Mouse (Mus musculus) testis, adult 2 months (tissue): ENCODE measurements around the gene Tprn. TPM values are rescaled to one million over a fixed set of nuclear protein-coding genes. Genes with fewer than 3 reads are reported as not detected.

ENCODE experiments used
- H3K27ac ChIP-seq: fragments of 200-500 bp; 2 replicates; pipeline ENCODE4 v1.5.1; 2012; ENCODE audit warnings: low read depth, low read length; ENCODE audit not compliant: control insufficient read depth, insufficient read depth
- H3K27me3 ChIP-seq: fragments of 200-500 bp; 2 replicates; pipeline ENCODE4 v1.6.1; 2012; ENCODE audit warnings: mild to moderate bottlenecking, low read length, moderate library complexity; ENCODE audit not compliant: control insufficient read depth, insufficient read depth
- H3K36me3 ChIP-seq: fragments of 200-500 bp; 2 replicates; pipeline ENCODE4 v1.6.1; 2012; ENCODE audit warnings: mild to moderate bottlenecking, low read length; ENCODE audit not compliant: control insufficient read depth, insufficient read depth
- H3K4me1 ChIP-seq: fragments of 200-500 bp; 2 replicates; pipeline ENCODE4 v1.6.1; 2012; ENCODE audit warnings: low read length; ENCODE audit not compliant: control insufficient read depth, insufficient read depth
- H3K4me3 ChIP-seq: fragments of 200-500 bp; 2 replicates; pipeline ENCODE4 v1.5.1; 2012; ENCODE audit warnings: low read depth, mild to moderate bottlenecking, low read length, moderate library complexity, mixed read lengths; ENCODE audit not compliant: control insufficient read depth
- CTCF ChIP-seq: fragments of 200-500 bp; IDR thresholded peaks from 2 replicates; pipeline ENCODE4 v1.5.1; 2012; ENCODE audit warnings: low read depth, mild to moderate bottlenecking, inconsistent platforms, low read length, moderate library complexity; ENCODE audit not compliant: control insufficient read depth, insufficient read depth, insufficient replicate concordance
- POLR2A ChIP-seq: fragments of 200-500 bp; IDR thresholded peaks from 2 replicates; pipeline ENCODE4 v1.6.1; 2012; ENCODE audit warnings: low read depth, mild to moderate bottlenecking, inconsistent platforms, low read length, moderate library complexity; ENCODE audit not compliant: control insufficient read depth
- polyA plus RNA-seq: library from polyadenylated mRNA; depleted of rRNA; stranded (reverse); fragments of >200 nt; gene quantifications from 2 replicates; pipeline ENCODE4 v1.2.3, GENCODE M21; 2012

The Tprn gene
- polyA plus RNA-seq, 1 experiment = 357 TPM

- H3K4me3 ChIP-seq = peak overlapping the region; percentile 76
- H3K27ac ChIP-seq = no peak overlapping the region
- no peak for TF ChIP-seq CTCF
- TF ChIP-seq POLR2A = 0 out of 2 replicates have a peak, but pooled peaks have one; percentile 2
- no peaks in the 10 kb centered on the region for H3K27me3 ChIP-seq
- H3K4me1 ChIP-seq = peaks cover 8% of the 10 kb centered on the region
- H3K36me3 ChIP-seq = no peaks in the 10 kb centered on the region; the same call in 1 of the 2 replicates
These were observed 27.8 kb downstream of the Tprn start for GRCm38 (mm10) chr2:25290101-25290815.

- H3K27ac ChIP-seq = no peak overlapping the region
- H3K4me1 ChIP-seq = peaks cover 8% of the 10 kb centered on the region
- TF ChIP-seq CTCF (no peak), POLR2A (no peak)
- H3K4me3 ChIP-seq = peak overlapping the region; percentile 76
- H3K36me3 ChIP-seq = no peaks in the 10 kb centered on the region
- no peaks in the 10 kb centered on the region for H3K27me3 ChIP-seq
These were observed 28.4 kb downstream of the Tprn start for GRCm38 (mm10) chr2:25290816-25291130.

GRCm38 (mm10) chr2:25291184-25292053 is 29.0 kb downstream of the Tprn start:
- no peak for TF ChIP-seq CTCF
- TF ChIP-seq POLR2A = no peak
- Histone ChIP-seq H3K27ac (no peak overlapping the region), H3K36me3 (no peaks in the 10 kb centered on the region), H3K27me3 (no peaks in the 10 kb centered on the region), H3K4me3 (peak overlapping the region; percentile 76), H3K4me1 (peaks cover 8% of the 10 kb centered on the region)

- TF ChIP-seq POLR2A (no peak), CTCF (no peak)
- Histone ChIP-seq H3K4me3 (peak overlapping the region; percentile 76), H3K27ac (no peak overlapping the region), H3K36me3 (no peaks in the 10 kb centered on the region), H3K4me1 (peaks cover 8% of the 10 kb centered on the region), H3K27me3 (no peaks in the 10 kb centered on the region)
These were observed 29.7 kb downstream of the Tprn start for GRCm38 (mm10) chr2:25292054-25292544.

GRCm38 (mm10) chr2:25292856-25293255 is 30.4 kb downstream of the Tprn start:
- Histone ChIP-seq H3K4me3 (peak overlapping the region; percentile 41), H3K36me3 (no peaks in the 10 kb centered on the region), H3K27ac (no peak overlapping the region), H3K4me1 (peaks cover 8% of the 10 kb centered on the region), H3K27me3 (no peaks in the 10 kb centered on the region)
- TF ChIP-seq POLR2A (no peak), CTCF (peak; percentile 58; the same call in 1 of the 2 replicates)

- Histone ChIP-seq H3K4me1 (peaks cover 5% of the 10 kb centered on the region), H3K27ac (no peak overlapping the region), H3K4me3 (no peak overlapping the region), H3K36me3 (no peaks in the 10 kb centered on the region), H3K27me3 (no peaks in the 10 kb centered on the region)
- TF ChIP-seq POLR2A = no peak
- no peak for TF ChIP-seq CTCF
These were observed 31.3 kb downstream of the Tprn start for GRCm38 (mm10) chr2:25293706-25294105.

- no peak overlapping the region for H3K4me3 ChIP-seq
- TF ChIP-seq POLR2A = no peak
- no peak for TF ChIP-seq CTCF
These were observed 34.7 kb downstream of the Tprn start for GRCm38 (mm10) chr2:25297093-25297492.

More at GRCm38 (mm10) chr2:25297093-25297492, 34.7 kb downstream of the Tprn start:
- no peaks in the 10 kb centered on the region for H3K36me3 ChIP-seq
- no peaks in the 10 kb centered on the region for H3K27me3 ChIP-seq
- peaks cover 3% of the 10 kb centered on the region for H3K4me1 ChIP-seq
- H3K27ac ChIP-seq = no peak overlapping the region
